Mouse (Mus musculus): ENCODE data around the gene Pars2. TPM values are rescaled to one million over a fixed set of nuclear protein-coding genes. Genes with fewer than 3 reads are reported as not detected.

The Pars2 gene
- polyA plus RNA-seq, 1 experiment from 2014 or later, result 11.7 TPM

GRCm38 (mm10) chr4:106617056-106617455, 33.8 kb upstream of the Pars2 start, which contains the start of gene Lexm:
TSS of gene Lexm (minus strand) at chr4:106617241.
- Histone ChIP-seq H3K36me3 (ENCODE audit: control insufficient read depth, insufficient read depth, low read length) (no peaks in the 10 kb centered on the region), H3K27ac (ENCODE audit: low read depth, low read length) (no peak within 1 kb of the TSS), H3K4me1 (replicated peaks; ENCODE audit: control insufficient read depth, insufficient read depth, low read length) (peaks cover 7% of the 10 kb centered on the region), H3K9ac (ENCODE audit: low read depth, low read length) (no peak within 1 kb of the TSS), H3K4me2 (peak within 1 kb of the TSS; percentile 58), H3K4me3 (ENCODE audit: low read depth, low read length) (peak within 1 kb of the TSS; percentile 29), H3K9me3 (ENCODE audit: control insufficient read depth, low read length) (no peaks in the 10 kb centered on the region), H3K27me3 (replicated peaks; ENCODE audit: control insufficient read depth, insufficient read depth, low read length) (peaks cover 17% of the 10 kb centered on the region)
- ATAC-seq (replicated peaks; ENCODE audit: low FRiP score) (no peak), DNase-seq (ENCODE audit: low spot score) (no peak)
- 3% methylated on average over 19 of the region's 19 CpGs for WGBS

- peaks cover 35% of the 10 kb centered on the region for H3K27me3 ChIP-seq (replicated peaks; ENCODE audit: control insufficient read depth, insufficient read depth, low read length)
- 88% methylated on average over 4 of the region's 4 CpGs for WGBS
- no peak overlapping the region for H3K9ac ChIP-seq (ENCODE audit: low read depth, low read length)
- ATAC-seq (replicated peaks; ENCODE audit: low FRiP score), result no peak
- no peak for DNase-seq (ENCODE audit: low spot score)
- H3K36me3 ChIP-seq (ENCODE audit: control insufficient read depth, insufficient read depth, low read length), result no peaks in the 10 kb centered on the region
- no peaks in the 10 kb centered on the region for H3K9me3 ChIP-seq (ENCODE audit: control insufficient read depth, low read length)
- H3K4me2 ChIP-seq, result no peak overlapping the region
- peaks cover 7% of the 10 kb centered on the region for H3K4me1 ChIP-seq (replicated peaks; ENCODE audit: control insufficient read depth, insufficient read depth, low read length)
- H3K4me3 ChIP-seq (ENCODE audit: low read depth, low read length), result no peak overlapping the region
- H3K27ac ChIP-seq (ENCODE audit: low read depth, low read length), result no peak overlapping the region
Measured at GRCm38 (mm10) chr4:106618898-106619297, 32.0 kb upstream of the Pars2 start.

- no peak overlapping the region for H3K27ac ChIP-seq (ENCODE audit: low read depth, low read length)
- no peak overlapping the region for H3K4me2 ChIP-seq
- H3K36me3 ChIP-seq (ENCODE audit: control insufficient read depth, insufficient read depth, low read length), result no peaks in the 10 kb centered on the region
- ATAC-seq (replicated peaks; ENCODE audit: low FRiP score) (no peak), DNase-seq (ENCODE audit: low spot score) (no peak)
- WGBS, result 59% methylated on average over 3 of the region's 3 CpGs
- H3K9ac ChIP-seq (ENCODE audit: low read depth, low read length), result no peak overlapping the region
- peaks cover 52% of the 10 kb centered on the region for H3K27me3 ChIP-seq (replicated peaks; ENCODE audit: control insufficient read depth, insufficient read depth, low read length)
- no peaks in the 10 kb centered on the region for H3K9me3 ChIP-seq (ENCODE audit: control insufficient read depth, low read length)
- H3K4me3 ChIP-seq (ENCODE audit: low read depth, low read length), result no peak overlapping the region
- peaks cover 7% of the 10 kb centered on the region; the same call in 1 of the 2 replicates for H3K4me1 ChIP-seq (replicated peaks; ENCODE audit: control insufficient read depth, insufficient read depth, low read length)
Measured at GRCm38 (mm10) chr4:106621428-106621827, 29.4 kb upstream of the Pars2 start.

- H3K9me3 ChIP-seq (ENCODE audit: control insufficient read depth, low read length), result no peaks in the 10 kb centered on the region
- H3K36me3 ChIP-seq (ENCODE audit: control insufficient read depth, insufficient read depth, low read length), result no peaks in the 10 kb centered on the region
- no peak for DNase-seq (ENCODE audit: low spot score)
- H3K27me3 ChIP-seq (replicated peaks; ENCODE audit: control insufficient read depth, insufficient read depth, low read length), result peaks cover 50% of the 10 kb centered on the region
- H3K27ac ChIP-seq (ENCODE audit: low read depth, low read length), result no peak within 1 kb of the TSS
- 22% methylated on average over 16 of the region's 16 CpGs for WGBS
- ATAC-seq (replicated peaks; ENCODE audit: low FRiP score), result no peak
- peaks cover 5% of the 10 kb centered on the region; the same call in 1 of the 2 replicates for H3K4me1 ChIP-seq (replicated peaks; ENCODE audit: control insufficient read depth, insufficient read depth, low read length)
- H3K9ac ChIP-seq (ENCODE audit: low read depth, low read length), result no peak within 1 kb of the TSS
- no peak within 1 kb of the TSS for H3K4me2 ChIP-seq
- no peak within 1 kb of the TSS for H3K4me3 ChIP-seq (ENCODE audit: low read depth, low read length)
Measured at GRCm38 (mm10) chr4:106622030-106622493, 28.8 kb upstream of the Pars2 start, which contains the start of gene Ttc22. TSS of gene Ttc22 (plus strand) at chr4:106622432.

- no peak overlapping the region for H3K4me3 ChIP-seq (ENCODE audit: low read depth, low read length)
- no peak for ATAC-seq (replicated peaks; ENCODE audit: low FRiP score)
- no peaks in the 10 kb centered on the region for H3K9me3 ChIP-seq (ENCODE audit: control insufficient read depth, low read length)
- H3K9ac ChIP-seq (ENCODE audit: low read depth, low read length), result no peak overlapping the region
- 26% methylated on average over 28 of the region's 28 CpGs for WGBS
- no peak for DNase-seq (ENCODE audit: low spot score)
- no peak overlapping the region for H3K27ac ChIP-seq (ENCODE audit: low read depth, low read length)
- H3K36me3 ChIP-seq (ENCODE audit: control insufficient read depth, insufficient read depth, low read length), result no peaks in the 10 kb centered on the region
- H3K4me2 ChIP-seq, result no peak overlapping the region
- peaks cover 46% of the 10 kb centered on the region for H3K27me3 ChIP-seq (replicated peaks; ENCODE audit: control insufficient read depth, insufficient read depth, low read length)
- peaks cover under 1% of the 10 kb centered on the region; the same call in 1 of the 2 replicates for H3K4me1 ChIP-seq (replicated peaks; ENCODE audit: control insufficient read depth, insufficient read depth, low read length)
Measured at GRCm38 (mm10) chr4:106622712-106623111, 28.2 kb upstream of the Pars2 start.

GRCm38 (mm10) chr4:106624271-106624670, 26.6 kb upstream of the Pars2 start:
- H3K4me3 ChIP-seq (ENCODE audit: low read depth, low read length), result no peak overlapping the region
- H3K27ac ChIP-seq (ENCODE audit: low read depth, low read length), result no peak overlapping the region
- 86% methylated on average over 10 of the region's 10 CpGs for WGBS
- H3K4me2 ChIP-seq, result no peak overlapping the region
- no peaks in the 10 kb centered on the region for H3K4me1 ChIP-seq (replicated peaks; ENCODE audit: control insufficient read depth, insufficient read depth, low read length)
- H3K9me3 ChIP-seq (ENCODE audit: control insufficient read depth, low read length), result no peaks in the 10 kb centered on the region
- ATAC-seq (replicated peaks; ENCODE audit: low FRiP score) (no peak), DNase-seq (ENCODE audit: low spot score) (no peak)
- no peaks in the 10 kb centered on the region for H3K36me3 ChIP-seq (ENCODE audit: control insufficient read depth, insufficient read depth, low read length)
- no peak overlapping the region for H3K9ac ChIP-seq (ENCODE audit: low read depth, low read length)
- H3K27me3 ChIP-seq (replicated peaks; ENCODE audit: control insufficient read depth, insufficient read depth, low read length), result peaks cover 49% of the 10 kb centered on the region

GRCm38 (mm10) chr4:106627809-106628208, 23.1 kb upstream of the Pars2 start:
- H3K4me1 ChIP-seq (replicated peaks; ENCODE audit: control insufficient read depth, insufficient read depth, low read length), result no peaks in the 10 kb centered on the region
- H3K27me3 ChIP-seq (replicated peaks; ENCODE audit: control insufficient read depth, insufficient read depth, low read length), result peaks cover 32% of the 10 kb centered on the region
- no peaks in the 10 kb centered on the region for H3K36me3 ChIP-seq (ENCODE audit: control insufficient read depth, insufficient read depth, low read length)
- no peak overlapping the region for H3K27ac ChIP-seq (ENCODE audit: low read depth, low read length)
- ATAC-seq (replicated peaks; ENCODE audit: low FRiP score) (no peak), DNase-seq (ENCODE audit: low spot score) (no peak)
- H3K9me3 ChIP-seq (ENCODE audit: control insufficient read depth, low read length), result no peaks in the 10 kb centered on the region
- 77% methylated on average over 5 of the region's 5 CpGs for WGBS
- no peak overlapping the region for H3K9ac ChIP-seq (ENCODE audit: low read depth, low read length)
- H3K4me3 ChIP-seq (ENCODE audit: low read depth, low read length), result no peak overlapping the region
- H3K4me2 ChIP-seq, result no peak overlapping the region

GRCm38 (mm10) chr4:106628650-106629360, 22.1 kb upstream of the Pars2 start:
- Histone ChIP-seq H3K4me1 (replicated peaks; ENCODE audit: control insufficient read depth, insufficient read depth, low read length) (no peaks in the 10 kb centered on the region; the same call in 1 of the 2 replicates), H3K9ac (ENCODE audit: low read depth, low read length) (no peak overlapping the region), H3K4me2 (no peak overlapping the region), H3K4me3 (ENCODE audit: low read depth, low read length) (no peak overlapping the region), H3K9me3 (ENCODE audit: control insufficient read depth, low read length) (no peaks in the 10 kb centered on the region), H3K36me3 (ENCODE audit: control insufficient read depth, insufficient read depth, low read length) (no peaks in the 10 kb centered on the region), H3K27ac (ENCODE audit: low read depth, low read length) (no peak overlapping the region), H3K27me3 (replicated peaks; ENCODE audit: control insufficient read depth, insufficient read depth, low read length) (peaks cover 22% of the 10 kb centered on the region)
- no peak for DNase-seq (ENCODE audit: low spot score)
- ATAC-seq (replicated peaks; ENCODE audit: low FRiP score), result no peak
- 28% methylated on average over 9 of the region's 9 CpGs for WGBS

- DNase-seq (ENCODE audit: low spot score) (no peak), ATAC-seq (replicated peaks; ENCODE audit: low FRiP score) (no peak)
- no peak overlapping the region for H3K4me2 ChIP-seq
- H3K27me3 ChIP-seq (replicated peaks; ENCODE audit: control insufficient read depth, insufficient read depth, low read length), result peaks cover 17% of the 10 kb centered on the region
- no peaks in the 10 kb centered on the region for H3K36me3 ChIP-seq (ENCODE audit: control insufficient read depth, insufficient read depth, low read length)
- no peaks in the 10 kb centered on the region for H3K9me3 ChIP-seq (ENCODE audit: control insufficient read depth, low read length)
- no peak overlapping the region for H3K27ac ChIP-seq (ENCODE audit: low read depth, low read length)
- no peaks in the 10 kb centered on the region; the same call in 1 of the 2 replicates for H3K4me1 ChIP-seq (replicated peaks; ENCODE audit: control insufficient read depth, insufficient read depth, low read length)
- no peak overlapping the region for H3K4me3 ChIP-seq (ENCODE audit: low read depth, low read length)
- WGBS, result 68% methylated on average over 5 of the region's 5 CpGs
- H3K9ac ChIP-seq (ENCODE audit: low read depth, low read length), result no peak overlapping the region
Measured at GRCm38 (mm10) chr4:106629374-106629773, 21.5 kb upstream of the Pars2 start.
